Mouse (Mus musculus) spleen, postnatal 14 days (tissue): ENCODE results near the gene Kat7.
A peak's percentile ranks its signal among the peaks of the same experiment; 100 is the strongest.

Experiments
- DNase-seq, 2 experiments: peaks; one replicate each; pipeline ENCODE4 v3.0.0; 2021 to 2022; ENCODE audit warnings: low spot score in 2 of 2

The Kat7 gene

GRCm38 (mm10) chr11:95282331-95282730 lies 27.7 kb downstream of the Kat7 start:
- no peak for DNase-seq

GRCm38 (mm10) chr11:95279061-95279659 lies 30.9 kb downstream of the Kat7 start:
- no peak for DNase-seq

GRCm38 (mm10) chr11:95276056-95276455 lies 34.0 kb downstream of the Kat7 start:
- no peak for DNase-seq

- DNase-seq: no peak
Measured at GRCm38 (mm10) chr11:95274613-95275012, 35.4 kb downstream of the Kat7 start.

GRCm38 (mm10) chr11:95273661-95274060 lies 36.4 kb downstream of the Kat7 start:
- no peak for DNase-seq

GRCm38 (mm10) chr11:95266540-95267245 lies 43.4 kb downstream of the Kat7 start:
- DNase-seq: no peak

GRCm38 (mm10) chr11:95264455-95265013 lies 45.5 kb downstream of the Kat7 start:
- no peak for DNase-seq

GRCm38 (mm10) chr11:95263816-95264454 lies 46.1 kb downstream of the Kat7 start:
- no peak for DNase-seq

- DNase-seq: peak in 1 of 2 experiments; percentile 8
Measured at GRCm38 (mm10) chr11:95261178-95261751, 48.8 kb downstream of the Kat7 start, which contains the start of gene Tac4. Tac4 (plus strand) TSS chr11:95261529.

- peak; percentile 88 to 93 for DNase-seq
Measured at GRCm38 (mm10) chr11:95259088-95259849, 50.8 kb downstream of the Kat7 start.

- peak; percentile 71 to 86 for DNase-seq
Measured at GRCm38 (mm10) chr11:95258490-95258889, 51.6 kb downstream of the Kat7 start.

GRCm38 (mm10) chr11:95257930-95258329 lies 52.1 kb downstream of the Kat7 start:
- no peak for DNase-seq

- DNase-seq: no peak
Measured at GRCm38 (mm10) chr11:95255747-95256146, 54.3 kb downstream of the Kat7 start.

GRCm38 (mm10) chr11:95254165-95254564 lies 55.9 kb downstream of the Kat7 start:
- DNase-seq: no peak

- no peak for DNase-seq
Measured at GRCm38 (mm10) chr11:95252104-95252503, 57.9 kb downstream of the Kat7 start.

- peak; percentile 36 to 58 for DNase-seq
Measured at GRCm38 (mm10) chr11:95251295-95251694, 58.8 kb downstream of the Kat7 start.

- DNase-seq: no peak
Measured at GRCm38 (mm10) chr11:95250110-95250509, 59.9 kb downstream of the Kat7 start.

GRCm38 (mm10) chr11:95247065-95247464 lies 63.0 kb downstream of the Kat7 start:
- DNase-seq: no peak

- DNase-seq: no peak
Measured at GRCm38 (mm10) chr11:95245456-95245855, 64.6 kb downstream of the Kat7 start.

- no peak for DNase-seq
Measured at GRCm38 (mm10) chr11:95242653-95243052, 67.4 kb downstream of the Kat7 start.

GRCm38 (mm10) chr11:95238477-95238876 lies 71.6 kb downstream of the Kat7 start:
- no peak for DNase-seq

GRCm38 (mm10) chr11:95232329-95232696 lies 77.7 kb downstream of the Kat7 start:
- no peak for DNase-seq
